Mouse (Mus musculus) C2C12 (cell line): ENCODE data around the gene Wdfy3. TPM values are rescaled to one million over a fixed set of nuclear protein-coding genes. Genes with fewer than 3 reads are reported as not detected.

Experiments
- H3K27me3 ChIP-seq: one replicate; pipeline ENCODE4 v1.6.1; 2011; ENCODE audit not compliant: control insufficient read depth, insufficient read depth, insufficient read length
- H3K36me3 ChIP-seq: one replicate; pipeline ENCODE4 v1.6.1; 2011; ENCODE audit not compliant: control insufficient read depth, insufficient read depth
- H3K4me3 ChIP-seq: one replicate; pipeline ENCODE4 v1.5.1; 2011; ENCODE audit warnings: mild to moderate bottlenecking, control low read depth; ENCODE audit not compliant: poor library complexity, insufficient read depth, severe bottlenecking
- H3K79me2 ChIP-seq: one replicate; pipeline ENCODE4 v1.6.1; 2011; ENCODE audit not compliant: control insufficient read depth, insufficient read depth
- H3K79me3 ChIP-seq: one replicate; pipeline ENCODE4 v1.6.1; 2011; ENCODE audit warnings: low read depth, control low read depth
- H3ac ChIP-seq: one replicate; pipeline ENCODE3; 2011; ENCODE audit warnings: low read depth; ENCODE audit not compliant: control insufficient read depth, insufficient read length
- CEBPB ChIP-seq: IDR thresholded peaks from one replicate; pipeline ENCODE4 v1.6.1; 2011; ENCODE audit warnings: low read depth, mild to moderate bottlenecking, control low read depth, moderate library complexity
- CTCF ChIP-seq: IDR thresholded peaks from one replicate; pipeline ENCODE4 v1.5.1; 2011; ENCODE audit not compliant: control insufficient read depth, insufficient read depth, insufficient read length
- FOSL1 ChIP-seq: IDR thresholded peaks from one replicate; pipeline ENCODE4 v1.8.0; 2011; ENCODE audit warnings: mild to moderate bottlenecking, low read length; ENCODE audit not compliant: poor library complexity, insufficient read depth, severe bottlenecking
- MAX ChIP-seq: IDR thresholded peaks from one replicate; pipeline ENCODE4 v1.6.1; 2011; ENCODE audit warnings: mild to moderate bottlenecking, control low read depth
- MYOD1 ChIP-seq: IDR thresholded peaks from one replicate; pipeline ENCODE4 v1.6.1; 2011; ENCODE audit warnings: low read depth; ENCODE audit not compliant: control insufficient read depth, insufficient read length
- MYOG ChIP-seq: IDR thresholded peaks from one replicate; pipeline ENCODE4 v1.6.1; 2011; ENCODE audit not compliant: control insufficient read depth, insufficient read length; ENCODE audit errors: extremely low read depth
- USF1 ChIP-seq: IDR thresholded peaks from one replicate; pipeline ENCODE4 v1.6.1; 2011; ENCODE audit warnings: low read depth, mild to moderate bottlenecking, control low read depth, moderate library complexity
- polyA plus RNA-seq: library from polyadenylated mRNA; unstranded; fragments of >200 nt; fragmentation: generic; extraction: Trizol; gene quantifications from one replicate; pipeline ENCODE4 v1.2.1, GENCODE M21; 2012; ENCODE audit warnings: missing spikeins

Wdfy3 gene
- polyA plus RNA-seq, 1 experiment = 10.7 TPM

DNA sequence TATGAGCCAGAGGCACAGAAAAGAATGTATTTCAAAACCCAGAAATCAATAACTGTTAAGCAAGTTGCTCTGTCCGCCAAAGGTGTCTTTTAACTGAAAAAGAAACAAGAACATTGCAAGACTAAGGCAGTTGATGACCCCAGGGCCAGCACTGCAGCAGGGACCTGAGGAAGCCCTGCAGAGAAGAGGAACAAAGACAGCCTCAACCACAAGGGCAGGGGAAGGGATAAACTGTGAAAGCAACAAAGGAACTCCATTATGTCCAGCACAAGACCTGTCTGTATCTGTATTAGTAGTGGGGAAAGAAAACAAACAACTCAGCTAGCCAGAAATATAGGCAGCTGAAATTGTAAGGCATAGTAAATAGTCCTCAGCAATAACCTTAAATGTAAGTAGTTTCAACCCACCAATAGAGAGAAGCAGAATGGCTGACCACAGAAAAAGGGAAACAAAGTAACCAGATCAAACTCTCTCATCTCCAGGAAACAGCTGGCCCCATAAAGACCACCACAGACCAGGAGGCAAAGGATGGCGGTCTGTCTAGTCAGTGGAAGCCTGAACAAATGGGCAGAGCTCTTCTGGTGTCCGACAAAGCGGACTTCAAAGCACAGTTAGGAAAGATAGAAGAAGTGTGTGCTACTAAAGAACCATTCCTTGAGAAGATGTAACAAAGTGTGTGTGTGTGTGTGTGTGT, 283.7 kb downstream of the Wdfy3 start:
- no peaks in the 10 kb centered on the region for H3K79me3 ChIP-seq
- H3K79me2 ChIP-seq = no peaks in the 10 kb centered on the region
- no peak for TF ChIP-seq FOSL1
- TF ChIP-seq MYOD1 = no peak
- no peak for TF ChIP-seq CTCF
- no peak for TF ChIP-seq USF1
- no peak for TF ChIP-seq MAX
- no peak for TF ChIP-seq CEBPB
- no peak for TF ChIP-seq MYOG
- H3ac ChIP-seq = no peak overlapping the region
- H3K36me3 ChIP-seq = no peaks in the 10 kb centered on the region
- peaks cover 14% of the 10 kb centered on the region for H3K27me3 ChIP-seq
- no peak overlapping the region for H3K4me3 ChIP-seq

DNA sequence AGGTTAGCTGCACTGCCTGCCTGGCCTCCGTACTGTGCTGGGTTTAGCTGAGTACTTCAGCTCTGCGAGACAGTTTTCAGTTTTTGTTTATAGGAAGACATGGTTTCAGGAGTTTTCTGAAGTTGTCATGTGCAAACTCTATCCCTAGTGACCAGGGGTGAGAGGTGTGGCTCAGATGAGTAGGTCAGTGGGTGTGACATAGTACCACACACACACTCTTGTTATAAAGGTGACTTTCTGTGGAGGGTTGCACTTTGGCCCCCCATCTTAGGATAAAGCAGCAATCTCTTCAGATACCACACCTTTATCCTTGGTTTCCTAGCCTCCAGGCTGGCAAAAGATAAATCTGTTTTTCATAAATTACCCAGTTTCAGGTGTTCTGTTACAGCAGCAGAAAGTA, 284.9 kb downstream of the Wdfy3 start:
- Histone ChIP-seq H3K4me3 (no peak overlapping the region), H3K79me2 (no peaks in the 10 kb centered on the region), H3K79me3 (no peaks in the 10 kb centered on the region), H3ac (no peak overlapping the region), H3K27me3 (peaks cover 7% of the 10 kb centered on the region), H3K36me3 (no peaks in the 10 kb centered on the region)
- no peak for TF ChIP-seq FOSL1
- TF ChIP-seq USF1 = no peak
- no peak for TF ChIP-seq MYOD1
- no peak for TF ChIP-seq MYOG
- no peak for TF ChIP-seq MAX
- no peak for TF ChIP-seq CEBPB
- TF ChIP-seq CTCF = no peak

DNA sequence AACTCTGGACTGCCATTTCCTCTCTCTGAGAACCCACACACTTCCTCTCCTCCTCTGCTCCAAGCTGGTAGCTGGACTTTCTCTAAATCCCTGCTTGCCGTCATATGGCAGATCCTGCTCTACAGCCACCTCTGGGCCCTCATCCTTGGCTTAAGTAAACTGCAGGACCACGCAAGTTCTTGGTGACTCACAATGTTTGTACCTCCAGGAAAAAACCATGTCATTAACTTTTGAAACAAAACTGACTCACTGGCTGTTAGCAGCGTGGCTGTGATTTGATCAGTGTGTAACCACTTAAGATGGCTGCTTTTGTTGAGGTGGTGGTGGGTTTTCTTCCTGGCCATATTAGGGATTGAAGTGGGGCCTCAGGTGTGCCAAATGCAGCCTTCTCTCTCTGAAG, 285.4 kb downstream of the Wdfy3 start:
- no peaks in the 10 kb centered on the region for H3K79me2 ChIP-seq
- H3ac ChIP-seq = no peak overlapping the region
- H3K4me3 ChIP-seq = no peak overlapping the region
- H3K36me3 ChIP-seq = no peaks in the 10 kb centered on the region
- H3K79me3 ChIP-seq = no peaks in the 10 kb centered on the region
- no peak for TF ChIP-seq USF1
- no peak for TF ChIP-seq CEBPB
- no peak for TF ChIP-seq MAX
- no peak for TF ChIP-seq FOSL1
- TF ChIP-seq CTCF = no peak
- TF ChIP-seq MYOG = no peak
- TF ChIP-seq MYOD1 = no peak
- peaks cover 7% of the 10 kb centered on the region for H3K27me3 ChIP-seq
